In genomic region chr10:76903099-76903498, GRCm38 (mm10) we compare ENCODE assay signal across 10 mouse cellular contexts. TPM values are rescaled to one million over a fixed set of nuclear protein-coding genes. Genes with fewer than 3 reads are reported as not detected.
DNase-seq lines count a peak whose midpoint lies in the region; ATAC-seq and TF ChIP-seq lines count a peak whose summit lies in the region.
"Had no signal": no experiment of that assay in that cellular context is flagged by ENCODE, and none has a peak within 500 bp of the region (broad histone marks: within the 10 kb centered on the region; RNA-seq: fewer than 3 reads in every experiment).

No protein-coding gene starts in this region.

- no peaks in the 10 kb centered on the region for H3K79me2 ChIP-seq in C2C12 (ENCODE audit: control insufficient read depth, insufficient read depth)

- H3K9ac ChIP-seq in lung, postnatal 0 days (replicated peaks; ENCODE audit: low read depth): no peak overlapping the region
- H3K9ac ChIP-seq in liver, embryonic 11.5 days (ENCODE audit: low read depth, low read length): no peak overlapping the region
- H3K9ac ChIP-seq: hindbrain, embryonic 15.5 days had no signal

- H3K9me3 ChIP-seq in lung, postnatal 0 days (ENCODE audit: low read length): no peaks in the 10 kb centered on the region
- no peaks in the 10 kb centered on the region for H3K9me3 ChIP-seq in liver, embryonic 11.5 days (ENCODE audit: control insufficient read depth, low read length)
- H3K9me3 ChIP-seq: hindbrain, embryonic 15.5 days had no signal

- no peak overlapping the region for H3K4me3 ChIP-seq in C2C12 (ENCODE audit: insufficient read depth, poor library complexity, severe bottlenecking)
- no peak overlapping the region for H3K4me3 ChIP-seq in lung, postnatal 0 days (ENCODE audit: low read depth, low read length)
- H3K4me3 ChIP-seq in liver, embryonic 11.5 days (ENCODE audit: low read depth, low read length): no peak overlapping the region
- H3K4me3 ChIP-seq: hindbrain, embryonic 15.5 days had no signal

- no peaks in the 10 kb centered on the region for H3K79me3 ChIP-seq in C2C12 (ENCODE audit: low read depth)

- H3K4me1 ChIP-seq in lung, postnatal 0 days (ENCODE audit: insufficient read depth, low read depth, low read length): peaks cover 9% of the 10 kb centered on the region; the same call in 1 of the 2 replicates
- H3K4me1 ChIP-seq in liver, embryonic 11.5 days (replicated peaks; ENCODE audit: control insufficient read depth, insufficient read depth, low read length): peaks cover 35% of the 10 kb centered on the region

- 55% methylated on average over 3 of the region's 3 CpGs for WGBS in lung, postnatal 0 days
- 65% methylated on average over 3 of the region's 3 CpGs for WGBS in liver, embryonic 11.5 days

- H3K4me2 ChIP-seq in lung, postnatal 0 days (replicated peaks; ENCODE audit: low read depth, low read length): no peak overlapping the region
- H3K4me2 ChIP-seq in liver, embryonic 11.5 days: no peak overlapping the region
- H3K4me2 ChIP-seq: hindbrain, embryonic 15.5 days had no signal

- DNase-seq in heart, adult 9 months (ENCODE audit: low spot score in 2 of 2): peak; percentile 33 to 40
- no peak for DNase-seq in heart, postnatal 4 days
- DNase-seq in adipocyte (ENCODE audit: low spot score): peak; percentile 66
- peak; percentile 83 for DNase-seq in lung, postnatal 0 days (ENCODE audit: low spot score)
- no peak for DNase-seq in testis, postnatal 10 days (ENCODE audit: low spot score)
- DNase-seq in cerebellum, adult 8-10 months: no peak
- no peak for DNase-seq in liver, embryonic 11.5 days (ENCODE audit: low spot score)
- DNase-seq: thymus, postnatal 4 days had no signal

- no peak for TF ChIP-seq CTCF in C2C12 (IDR thresholded peaks at IDR 0.05; ENCODE audit: control insufficient read depth, insufficient read depth, insufficient read length)
- no peak for TF ChIP-seq CTCF in lung, postnatal 0 days (IDR thresholded peaks at IDR 0.05)

- no peaks in the 10 kb centered on the region for H3K36me3 ChIP-seq in C2C12 (ENCODE audit: control insufficient read depth, insufficient read depth)
- no peaks in the 10 kb centered on the region for H3K36me3 ChIP-seq in lung, postnatal 0 days (ENCODE audit: insufficient read depth, low read length)
- H3K36me3 ChIP-seq in liver, embryonic 11.5 days (ENCODE audit: control insufficient read depth, insufficient read depth, low read length): no peaks in the 10 kb centered on the region
- H3K36me3 ChIP-seq: hindbrain, embryonic 15.5 days had no signal

- no peak overlapping the region for H3ac ChIP-seq in C2C12 (ENCODE audit: control insufficient read depth, insufficient read length, low read depth)

- H3K27me3 ChIP-seq in C2C12 (ENCODE audit: control insufficient read depth, insufficient read depth, insufficient read length): no peaks in the 10 kb centered on the region
- H3K27me3 ChIP-seq in lung, postnatal 0 days (replicated peaks; ENCODE audit: insufficient read depth, low read length): no peaks in the 10 kb centered on the region
- no peaks in the 10 kb centered on the region for H3K27me3 ChIP-seq in liver, embryonic 11.5 days (replicated peaks; ENCODE audit: control insufficient read depth, insufficient read depth, low read length)
- H3K27me3 ChIP-seq: hindbrain, embryonic 15.5 days had no signal

- peak; percentile 77 for ATAC-seq in lung, postnatal 0 days
- no peak for ATAC-seq in liver, embryonic 11.5 days (replicated peaks; ENCODE audit: low FRiP score)

- no peak for TF ChIP-seq EP300 in lung, postnatal 0 days (IDR thresholded peaks at IDR 0.05)

- peak overlapping the region; percentile 34 for H3K27ac ChIP-seq in lung, postnatal 0 days (ENCODE audit: low read length)
- no peak overlapping the region for H3K27ac ChIP-seq in liver, embryonic 11.5 days (ENCODE audit: low read depth, low read length)
- H3K27ac ChIP-seq: hindbrain, embryonic 15.5 days had no signal

TF ChIP-seq in C2C12, 6 proteins besides CTCF, POLR2A, EP300 and RAD21:
- TF ChIP-seq MYOD1 (IDR thresholded peaks at IDR 0.05; ENCODE audit: control insufficient read depth, insufficient read length, low read depth) (no peak), MAX (IDR thresholded peaks at IDR 0.05) (no peak), FOSL1 (IDR thresholded peaks at IDR 0.05; ENCODE audit: insufficient read depth, low read length, poor library complexity, severe bottlenecking) (peak; percentile 76), CEBPB (IDR thresholded peaks at IDR 0.05; ENCODE audit: low read depth) (peak; percentile 98)

RNA-seq across cellular contexts. Expression of gene Pcbp3, which starts 58.6 kb away (rescaled TPM):
- 10 to 100 TPM; 10.0 to 11.3 TPM for total RNA-seq in heart, postnatal 4 days (2021)
- polyA plus RNA-seq in C2C12 (2012; fragmentation: generic; extraction: Trizol): 9.8 TPM
- polyA plus RNA-seq in lung, postnatal 0 days (2015; fragmentation: Nextera tagmentation; extraction: Ambion mirVana): 29.0 and 29.3 TPM in 2 replicates
- polyA plus RNA-seq in liver, embryonic 11.5 days (2014; fragmentation: Nextera tagmentation; extraction: Ambion mirVana): 9.6 and 10.7 TPM in 2 replicates

Comparison
In these comparisons a context has a peak if more than half of its experiments do, and no peak if none do; other contexts are left out.
1. DNase-seq: peak in heart, adult 9 months (2 of 2), adipocyte (single experiment) and lung, postnatal 0 days (single experiment); none in heart, postnatal 4 days (single experiment), testis, postnatal 10 days (single experiment), cerebellum, adult 8-10 months (single experiment) and liver, embryonic 11.5 days (single experiment).